Mouse (Mus musculus) stomach, embryonic 15.5 days (tissue): ENCODE measurements around the gene Lrr1. TPM values are rescaled to one million over a fixed set of nuclear protein-coding genes. Genes with fewer than 3 reads are reported as not detected.
A peak's percentile ranks its signal among the peaks of the same experiment; 100 is the strongest.

Source experiments
- ATAC-seq: fragments of 200-750 bp; cut with Nextera tagmentation; 2 replicates; pipeline ENCODE4 v1.8.0; 2017; ENCODE audit warnings: low read depth, moderate number of reproducible peaks, moderate TSS enrichment; ENCODE audit not compliant: insufficient read depth, low FRiP score
- H3K27ac ChIP-seq: fragments of 300-500 bp; sonication (generic); 2 replicates; pipeline ENCODE4 v1.5.1; 2015; ENCODE audit warnings: mild to moderate bottlenecking, inconsistent platforms
- H3K27me3 ChIP-seq: fragments of 300-500 bp; sonication (generic); replicated peaks from 2 replicates; pipeline ENCODE4 v1.6.1; 2015; ENCODE audit warnings: inconsistent platforms
- H3K36me3 ChIP-seq: fragments of 300-500 bp; sonication (generic); 2 replicates; pipeline ENCODE4 v1.6.1; 2015; ENCODE audit warnings: inconsistent platforms
- H3K4me1 ChIP-seq: fragments of 300-500 bp; sonication (generic); 2 replicates; pipeline ENCODE4 v1.6.1; 2015; ENCODE audit warnings: inconsistent platforms
- H3K4me2 ChIP-seq: fragments of 300-500 bp; sonication (generic); 2 replicates; pipeline ENCODE4 v1.6.1; 2015; ENCODE audit warnings: mild to moderate bottlenecking, inconsistent platforms
- H3K4me3 ChIP-seq: fragments of 300-500 bp; sonication (generic); replicated peaks from 2 replicates; pipeline ENCODE4 v1.5.1; 2015; ENCODE audit warnings: inconsistent platforms
- H3K9ac ChIP-seq: fragments of 300-500 bp; sonication (generic); 2 replicates; pipeline ENCODE4 v1.6.1; 2015; ENCODE audit warnings: inconsistent platforms
- H3K9me3 ChIP-seq: fragments of 300-500 bp; sonication (generic); 2 replicates; pipeline ENCODE4 v1.6.1; 2016; ENCODE audit warnings: inconsistent platforms
- WGBS: fragments of 180-500 bp; shearing (Covaris S2); methylation state at CpG from one replicate; pipeline ENCODE4 v1.1.7; 2015; 5-methylcytosine and 5-hydroxymethylcytosine counted together
- polyA plus RNA-seq: library from polyadenylated mRNA; unstranded; fragments of >200 nt; fragmentation: Nextera tagmentation; extraction: Ambion mirVana; gene quantifications from 2 replicates; pipeline ENCODE4 v1.2.1, GENCODE M21; 2015

The Lrr1 gene
- polyA plus RNA-seq, 1 experiment from 2014 or later, result 19.9 TPM

DNA sequence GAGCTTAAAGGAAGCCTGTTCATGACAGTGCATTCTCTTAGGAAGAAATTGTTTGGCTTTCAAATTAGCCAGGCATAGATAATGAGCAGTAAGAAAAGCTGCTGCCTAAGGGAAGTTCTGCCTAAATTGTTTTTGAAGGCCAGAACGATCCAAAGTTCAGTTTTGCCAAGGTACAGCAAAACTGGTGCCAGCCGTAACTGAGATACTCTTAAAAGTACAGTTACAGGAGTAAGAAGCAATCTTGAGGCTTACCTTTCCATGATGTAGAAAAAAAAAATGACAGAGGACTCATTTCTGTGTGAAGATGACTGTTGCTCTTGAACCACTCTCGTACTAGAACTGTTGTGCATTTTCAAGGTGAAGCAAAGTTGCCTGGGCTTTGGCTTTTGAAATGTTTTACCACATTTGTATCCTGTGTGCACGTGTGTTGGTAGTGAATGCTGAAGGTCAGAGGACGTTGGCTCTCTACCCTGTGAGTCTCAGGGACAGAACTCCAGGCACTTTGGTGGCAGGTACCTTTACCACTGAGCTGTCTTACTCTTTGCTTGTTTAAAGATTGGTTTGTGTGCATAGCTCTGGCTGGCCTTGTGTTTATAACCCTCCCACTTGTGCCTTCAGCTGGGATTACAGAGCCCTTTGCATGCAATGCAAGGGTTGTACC, 18.3 kb downstream of the Lrr1 start:
- H3K27ac ChIP-seq, result no peak overlapping the region
- H3K27me3 ChIP-seq, result no peaks in the 10 kb centered on the region
- peaks cover 17% of the 10 kb centered on the region for H3K4me1 ChIP-seq
- peaks cover 10% of the 10 kb centered on the region for H3K36me3 ChIP-seq
- no peaks in the 10 kb centered on the region for H3K9me3 ChIP-seq
- 59% methylated on average over 5 of the region's 5 CpGs for WGBS
- H3K4me3 ChIP-seq, result no peak overlapping the region
- H3K9ac ChIP-seq, result no peak overlapping the region
- no peak for ATAC-seq
- no peak overlapping the region for H3K4me2 ChIP-seq

- no peak for ATAC-seq
- H3K27me3 ChIP-seq, result no peaks in the 10 kb centered on the region
Measured at GRCm38 (mm10) chr12:69190074-69190473, 21.5 kb downstream of the Lrr1 start.

GRCm38 (mm10) chr12:69190522-69190921, 21.9 kb downstream of the Lrr1 start:
- Histone ChIP-seq H3K4me3 (no peak overlapping the region), H3K4me2 (no peak overlapping the region), H3K27ac (no peak overlapping the region), H3K9me3 (no peaks in the 10 kb centered on the region), H3K4me1 (peaks cover 8% of the 10 kb centered on the region; the same call in 1 of the 2 replicates), H3K36me3 (peaks cover 7% of the 10 kb centered on the region), H3K9ac (no peak overlapping the region), H3K27me3 (no peaks in the 10 kb centered on the region)
- ATAC-seq, result no peak
- WGBS, result 100% methylated on average over 1 of the region's 1 CpGs

More at GRCm38 (mm10) chr12:69190074-69190473, 21.5 kb downstream of the Lrr1 start:
- Histone ChIP-seq H3K4me2 (no peak overlapping the region), H3K4me3 (no peak overlapping the region), H3K9ac (no peak overlapping the region), H3K27ac (no peak overlapping the region), H3K36me3 (peaks cover 7% of the 10 kb centered on the region), H3K9me3 (no peaks in the 10 kb centered on the region), H3K4me1 (peaks cover 13% of the 10 kb centered on the region)
- WGBS, result 88% methylated on average over 9 of the region's 9 CpGs

- peaks cover 7% of the 10 kb centered on the region for H3K36me3 ChIP-seq
- 94% methylated on average over 5 of the region's 5 CpGs for WGBS
- no peak overlapping the region for H3K4me3 ChIP-seq
- no peaks in the 10 kb centered on the region for H3K27me3 ChIP-seq
- H3K4me2 ChIP-seq, result no peak overlapping the region
- H3K9me3 ChIP-seq, result no peaks in the 10 kb centered on the region
- ATAC-seq, result no peak
- no peak overlapping the region for H3K9ac ChIP-seq
- 0 out of 2 replicates have a peak, but pooled peaks cover 7% of the 10 kb centered on the region for H3K4me1 ChIP-seq
- H3K27ac ChIP-seq, result no peak overlapping the region
Measured at GRCm38 (mm10) chr12:69191396-69191795, 22.8 kb downstream of the Lrr1 start.

- WGBS, result 89% methylated on average over 2 of the region's 2 CpGs
- no peak overlapping the region for H3K9ac ChIP-seq
- H3K36me3 ChIP-seq, result peaks cover 7% of the 10 kb centered on the region
Measured at GRCm38 (mm10) chr12:69192637-69193036, 24.0 kb downstream of the Lrr1 start.

DNA sequence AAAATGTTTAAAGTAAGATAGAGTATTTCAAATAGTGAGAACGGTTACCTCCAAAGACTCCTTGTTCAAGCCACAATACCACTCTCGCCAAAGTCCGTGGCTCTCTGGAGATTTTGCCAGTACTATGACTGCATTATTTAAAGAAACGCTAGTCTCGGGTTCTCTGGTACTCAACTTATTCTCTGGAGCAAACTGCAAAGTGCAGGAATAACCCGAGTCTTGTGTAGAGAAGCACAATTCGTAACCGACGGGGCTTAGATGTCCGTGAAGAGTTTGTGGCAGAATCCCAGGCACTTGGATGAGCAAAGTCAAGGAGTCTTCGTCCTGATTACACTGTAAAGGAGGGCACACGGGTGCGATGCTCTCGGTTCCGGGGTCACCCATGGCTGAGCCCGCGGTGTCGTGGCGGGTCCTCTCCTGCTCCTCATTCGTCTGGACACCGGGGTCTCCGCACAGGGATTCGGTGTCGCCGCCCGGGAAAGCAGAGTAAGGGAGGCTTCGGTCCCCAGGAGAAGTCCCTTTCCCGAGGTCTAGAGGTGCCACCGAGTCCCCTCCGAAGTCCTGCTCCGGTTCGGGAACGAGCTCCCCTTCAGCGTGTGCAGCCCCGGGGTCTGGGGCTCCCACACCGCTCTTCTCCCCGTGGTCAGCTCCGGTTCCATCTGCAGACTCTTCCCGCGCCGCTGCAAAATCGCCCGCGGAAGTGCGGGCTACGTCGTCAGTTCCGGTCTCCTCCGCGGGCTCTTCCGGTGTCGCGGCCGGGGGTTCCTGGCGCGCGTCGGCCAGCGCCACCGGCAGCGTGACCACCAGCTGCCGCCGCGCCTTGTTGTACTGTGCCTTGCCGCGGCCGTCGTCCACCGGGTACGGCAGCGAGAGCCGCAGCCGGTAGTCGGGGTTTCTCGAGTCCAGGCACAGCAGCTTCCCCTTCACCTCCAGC, 28.1 kb downstream of the Lrr1 start, which contains the start of gene Gm49383:
Gm49383 (minus strand) TSS at position 661 of the 934 bp plus-strand sequence.
- peaks cover 8% of the 10 kb centered on the region; the same call in 1 of the 2 replicates for H3K36me3 ChIP-seq
- peak within 1 kb of the TSS; percentile 83 for H3K9ac ChIP-seq
- peak within 1 kb of the TSS; percentile 91 for H3K4me3 ChIP-seq
- H3K9me3 ChIP-seq, result no peaks in the 10 kb centered on the region
- H3K4me2 ChIP-seq, result peak within 1 kb of the TSS; percentile 95
- no peaks in the 10 kb centered on the region for H3K27me3 ChIP-seq
- H3K4me1 ChIP-seq, result peaks cover 18% of the 10 kb centered on the region
- peak within 1 kb of the TSS; percentile 85 for H3K27ac ChIP-seq
- under 1% methylated on average over 75 of the region's 75 CpGs for WGBS
- ATAC-seq, result peak; percentile 53; the same call in 1 of the 2 replicates

More at GRCm38 (mm10) chr12:69192637-69193036, 24.0 kb downstream of the Lrr1 start:
- no peaks in the 10 kb centered on the region for H3K9me3 ChIP-seq
- ATAC-seq, result no peak
- no peak overlapping the region for H3K27ac ChIP-seq
- H3K4me1 ChIP-seq, result no peaks in the 10 kb centered on the region
- no peak overlapping the region for H3K4me2 ChIP-seq
- no peaks in the 10 kb centered on the region for H3K27me3 ChIP-seq
- no peak overlapping the region for H3K4me3 ChIP-seq

GRCm38 (mm10) chr12:69197378-69198163, 29.0 kb downstream of the Lrr1 start:
- Histone ChIP-seq H3K4me1 (peaks cover 18% of the 10 kb centered on the region), H3K9ac (peak overlapping the region; percentile 83), H3K36me3 (peaks cover 11% of the 10 kb centered on the region; the same call in 1 of the 2 replicates), H3K4me3 (peak overlapping the region; percentile 91), H3K27ac (peak overlapping the region; percentile 85), H3K9me3 (no peaks in the 10 kb centered on the region), H3K4me2 (peak overlapping the region; percentile 95), H3K27me3 (no peaks in the 10 kb centered on the region)
- WGBS, result under 1% methylated on average over 94 of the region's 94 CpGs
- peak; percentile 70; the same call in 1 of the 2 replicates for ATAC-seq

GRCm38 (mm10) chr12:69198164-69198535, 29.5 kb downstream of the Lrr1 start, which contains the start of gene Dnaaf2:
TSS of gene Dnaaf2 (minus strand) at chr12:69198429.
- no peak for ATAC-seq
- peak within 1 kb of the TSS; percentile 91 for H3K4me3 ChIP-seq
- WGBS, result under 1% methylated on average over 18 of the region's 18 CpGs
- no peaks in the 10 kb centered on the region for H3K9me3 ChIP-seq
- H3K27ac ChIP-seq, result peak within 1 kb of the TSS; percentile 85
- peaks cover 18% of the 10 kb centered on the region for H3K4me1 ChIP-seq
- peak within 1 kb of the TSS; percentile 83 for H3K9ac ChIP-seq
- no peaks in the 10 kb centered on the region for H3K27me3 ChIP-seq
- peak within 1 kb of the TSS; percentile 95 for H3K4me2 ChIP-seq
- H3K36me3 ChIP-seq, result peaks cover 11% of the 10 kb centered on the region; the same call in 1 of the 2 replicates

DNA sequence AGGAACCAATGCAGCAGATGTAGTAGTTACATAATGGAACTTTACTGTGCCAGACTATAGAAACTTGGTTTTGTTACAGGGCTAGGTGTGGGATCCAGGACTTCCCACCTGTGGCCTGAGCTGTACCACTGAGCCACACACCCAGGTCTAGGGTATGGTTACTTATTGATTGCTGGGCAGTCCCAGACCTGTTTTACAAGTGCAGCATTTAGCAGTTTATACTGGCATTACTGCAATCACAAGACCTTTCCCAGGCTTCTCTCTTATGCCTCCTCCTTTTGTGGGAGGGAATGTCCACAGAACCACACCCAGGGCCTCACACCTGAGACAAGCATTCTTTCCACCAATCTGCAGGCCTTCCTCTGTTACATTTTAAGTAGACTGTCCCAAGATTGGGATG, 30.4 kb downstream of the Lrr1 start:
- Histone ChIP-seq H3K27ac (no peak overlapping the region), H3K4me2 (no peak overlapping the region; the same call in 1 of the 2 replicates), H3K9me3 (no peaks in the 10 kb centered on the region), H3K27me3 (no peaks in the 10 kb centered on the region), H3K4me1 (peaks cover 18% of the 10 kb centered on the region), H3K36me3 (peaks cover 11% of the 10 kb centered on the region; the same call in 1 of the 2 replicates), H3K4me3 (no peak overlapping the region; the same call in 1 of the 2 replicates), H3K9ac (no peak overlapping the region)
- ATAC-seq, result peak; percentile 11; the same call in 1 of the 2 replicates

GRCm38 (mm10) chr12:69204052-69204833, 35.6 kb downstream of the Lrr1 start, which contains the start of gene Gm49384:
TSS of gene Gm49384 (minus strand) at chr12:69204267.
- Histone ChIP-seq H3K4me2 (no peak within 1 kb of the TSS), H3K4me3 (no peak within 1 kb of the TSS), H3K9ac (no peak within 1 kb of the TSS), H3K9me3 (no peaks in the 10 kb centered on the region), H3K27ac (no peak within 1 kb of the TSS), H3K36me3 (peaks cover 11% of the 10 kb centered on the region; the same call in 1 of the 2 replicates), H3K27me3 (no peaks in the 10 kb centered on the region), H3K4me1 (0 out of 2 replicates have a peak, but pooled peaks cover 5% of the 10 kb centered on the region)
- ATAC-seq, result no peak
- 85% methylated on average over 16 of the region's 16 CpGs for WGBS
